Mouse (Mus musculus) midbrain, embryonic 11.5 days (tissue): ENCODE data around the gene Nos3. TPM values are rescaled to one million over a fixed set of nuclear protein-coding genes. Genes with fewer than 3 reads are reported as not detected.

Source experiments
- ATAC-seq: fragments of 200-750 bp; cut with Nextera tagmentation; 2 replicates; pipeline ENCODE4 v1.8.0; 2017; ENCODE audit warnings: moderate TSS enrichment, moderate library complexity; ENCODE audit not compliant: low FRiP score
- DNase-seq: peaks from one replicate; pipeline ENCODE4 v3.0.0; 2015; ENCODE audit warnings: low spot score; ENCODE audit errors: missing footprints
- H3K27ac ChIP-seq: fragments of 300-500 bp; sonication (generic); 2 replicates; pipeline ENCODE4 v1.5.1; 2014; ENCODE audit warnings: low read depth, low read length
- H3K27me3 ChIP-seq: fragments of 300-500 bp; sonication (generic); 2 replicates; pipeline ENCODE4 v1.6.1; 2014; ENCODE audit warnings: mild to moderate bottlenecking, low read length, moderate library complexity, mixed read lengths; ENCODE audit not compliant: control insufficient read depth, insufficient read depth
- H3K36me3 ChIP-seq: fragments of 300-500 bp; sonication (generic); 2 replicates; pipeline ENCODE4 v1.6.1; 2014; ENCODE audit warnings: mild to moderate bottlenecking, low read length, moderate library complexity, mixed read lengths; ENCODE audit not compliant: control insufficient read depth, insufficient read depth
- H3K4me1 ChIP-seq: fragments of 300-500 bp; sonication (generic); 2 replicates; pipeline ENCODE4 v1.6.1; 2014; ENCODE audit warnings: low read length; ENCODE audit not compliant: control insufficient read depth, insufficient read depth
- H3K4me2 ChIP-seq: fragments of 300-500 bp; sonication (generic); 2 replicates; pipeline ENCODE4 v1.6.1; 2014; ENCODE audit warnings: mild to moderate bottlenecking, moderate library complexity
- H3K4me3 ChIP-seq: fragments of 300-500 bp; sonication (generic); 2 replicates; pipeline ENCODE4 v1.5.1; 2014; ENCODE audit warnings: low read depth, low read length
- H3K9ac ChIP-seq: fragments of 300-500 bp; sonication (generic); 2 replicates; pipeline ENCODE4 v1.6.1; 2014; ENCODE audit warnings: low read length
- H3K9me3 ChIP-seq: fragments of 300-500 bp; sonication (generic); 2 replicates; pipeline ENCODE4 v1.6.1; 2016; ENCODE audit warnings: low read length; ENCODE audit not compliant: control insufficient read depth
- WGBS: fragments of 180-500 bp; shearing (Covaris S2); extraction: QIAGEN DNeasy Blood & Tissue Kit; methylation state at CpG from one replicate; pipeline ENCODE4 v1.1.7; 2014; 5-methylcytosine and 5-hydroxymethylcytosine counted together
- polyA plus RNA-seq: library from polyadenylated mRNA; unstranded; fragments of >200 nt; fragmentation: Nextera tagmentation; extraction: Ambion mirVana; gene quantifications from 2 replicates; pipeline ENCODE4 v1.2.1, GENCODE M21; 2014

The Nos3 gene
- polyA plus RNA-seq, 1 experiment from 2014 or later = 5.5 TPM

DNA sequence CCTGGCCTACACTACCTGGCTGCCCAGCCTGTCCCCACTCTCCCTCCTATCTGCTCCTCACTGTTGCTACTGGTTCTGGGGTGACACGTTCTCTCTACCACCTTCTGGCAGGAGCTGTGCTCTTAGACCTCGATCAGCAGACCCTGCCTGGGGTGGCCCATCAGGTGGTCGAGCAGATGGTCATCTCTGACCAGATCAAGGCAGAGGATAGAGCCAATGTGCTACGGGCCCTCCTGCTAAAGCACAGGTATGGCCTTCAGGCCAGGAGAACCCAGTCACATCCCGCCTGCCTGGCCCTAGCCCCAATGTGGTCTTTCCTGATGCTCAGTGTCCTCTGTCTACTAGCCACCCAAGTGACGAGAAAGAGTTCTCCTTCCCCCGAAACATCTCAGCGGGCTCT lies 69.4 kb downstream of the Nos3 start:
- no peak overlapping the region for H3K4me2 ChIP-seq

More for the DNA sequence above, 69.4 kb downstream of the Nos3 start:
- no peak for DNase-seq
- H3K4me1 ChIP-seq = no peaks in the 10 kb centered on the region
- no peak overlapping the region for H3K9ac ChIP-seq
- H3K27me3 ChIP-seq = no peaks in the 10 kb centered on the region
- H3K36me3 ChIP-seq = peaks cover 24% of the 10 kb centered on the region
- ATAC-seq = no peak
- 90% methylated on average over 8 of the region's 8 CpGs for WGBS
- H3K27ac ChIP-seq = no peak overlapping the region
- no peak overlapping the region for H3K4me3 ChIP-seq
- H3K9me3 ChIP-seq = no peaks in the 10 kb centered on the region

Other genes starting within 250 kb of the Nos3 start
- gene Nupl2, start 199.8 kb upstream of the Nos3 start, polyA plus RNA-seq = 18.3 and 20.6 TPM in 2 replicates
- 12.5 and 16.2 TPM in 2 replicates for gene Kcnh2, start 13.2 kb upstream of the Nos3 start, polyA plus RNA-seq
- gene Atg9b, start 27.3 kb downstream of the Nos3 start, polyA plus RNA-seq = 0.40 and 0.66 TPM in 2 replicates
- gene Abcb8, start 28.9 kb downstream of the Nos3 start, polyA plus RNA-seq = 32.5 and 34.1 TPM in 2 replicates
- 0.30 TPM in 1 of 2 replicates, not detected in the other for gene Asic3, start 48.6 kb downstream of the Nos3 start, polyA plus RNA-seq
- 52.8 and 58.1 TPM in 2 replicates for gene Cdk5, start 58.7 kb downstream of the Nos3 start, polyA plus RNA-seq
- 16.7 and 21.5 TPM in 2 replicates for gene Slc4a2, start 59.0 kb downstream of the Nos3 start, polyA plus RNA-seq
- 79.3 and 84.6 TPM in 2 replicates for gene Fastk, start 80.5 kb downstream of the Nos3 start, polyA plus RNA-seq
- gene Tmub1, start 83.0 kb downstream of the Nos3 start, polyA plus RNA-seq = 30.5 and 32.3 TPM in 2 replicates
- gene Agap3, start 87.4 kb downstream of the Nos3 start, polyA plus RNA-seq = 43.1 and 57.0 TPM in 2 replicates
- 0.15 TPM in 1 of 2 replicates, not detected in the other for gene Gbx1, start 162.4 kb downstream of the Nos3 start, polyA plus RNA-seq
- gene Asb10, start 176.2 kb downstream of the Nos3 start, polyA plus RNA-seq = 0.25 TPM in 2 replicates
- gene 4931409K22Rik, start 192.0 kb downstream of the Nos3 start, polyA plus RNA-seq = not detected in 2 replicates
- gene Abcf2, start 212.7 kb downstream of the Nos3 start, polyA plus RNA-seq = 143 and 147 TPM in 2 replicates
- 7.2 and 9.6 TPM in 2 replicates for gene Chpf2, start 221.9 kb downstream of the Nos3 start, polyA plus RNA-seq